Mouse (Mus musculus): Measurements from ENCODE around the gene Fam107b.
A peak's percentile ranks its signal among the peaks of the same experiment; 100 is the strongest.

The Fam107b gene

DNA sequence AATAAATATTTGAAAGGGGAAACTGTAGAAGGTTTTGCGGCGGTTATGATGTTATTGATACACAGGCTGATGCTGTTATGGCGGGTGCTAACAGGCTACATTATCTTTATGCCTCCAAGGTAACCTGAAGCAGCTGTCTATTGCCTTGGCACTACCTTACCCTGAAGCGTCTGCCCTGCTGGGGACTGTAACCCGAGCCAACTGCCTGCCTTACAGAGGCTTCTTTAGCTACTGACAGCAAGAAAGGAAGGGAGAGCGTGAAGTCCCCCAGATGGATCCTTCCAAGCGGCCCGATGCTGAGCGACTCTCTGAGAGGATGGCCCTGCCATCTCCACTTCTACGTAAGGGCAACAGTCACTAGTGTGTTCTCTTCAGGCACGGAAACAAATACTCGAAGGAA lies at the start of gene Fam107b:
Gene Fam107b (plus strand): TSS at position 303 of the 400 bp plus-strand sequence.
- DNase-seq (ENCODE audit: low spot score in 2 of 2), result no peak

- no peak for DNase-seq (ENCODE audit: low spot score in 2 of 2)
These were observed 47.7 kb upstream of the Fam107b start for GRCm38 (mm10) chr2:3522558-3522957.

DNA sequence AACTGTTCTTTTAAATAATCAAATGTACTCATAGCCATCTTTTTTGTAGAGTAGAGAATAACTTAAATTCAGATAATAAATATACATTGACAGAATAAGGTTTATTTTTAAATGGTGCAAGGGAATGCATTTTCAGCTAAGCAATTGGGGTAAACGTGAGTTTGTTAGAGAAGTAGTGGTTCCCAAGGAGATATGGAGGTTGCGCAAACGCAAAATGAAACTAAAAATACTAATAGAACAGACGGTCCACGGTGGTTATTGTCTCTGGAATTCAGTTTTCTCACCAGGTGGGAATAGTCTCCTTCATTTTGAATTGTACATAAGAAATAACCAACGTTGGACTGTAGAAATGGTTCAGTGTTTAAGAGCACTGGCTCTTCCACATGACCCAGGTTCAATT lies 44.0 kb upstream of the Fam107b start:
- no peak for DNase-seq (ENCODE audit: low spot score in 2 of 2)

DNA sequence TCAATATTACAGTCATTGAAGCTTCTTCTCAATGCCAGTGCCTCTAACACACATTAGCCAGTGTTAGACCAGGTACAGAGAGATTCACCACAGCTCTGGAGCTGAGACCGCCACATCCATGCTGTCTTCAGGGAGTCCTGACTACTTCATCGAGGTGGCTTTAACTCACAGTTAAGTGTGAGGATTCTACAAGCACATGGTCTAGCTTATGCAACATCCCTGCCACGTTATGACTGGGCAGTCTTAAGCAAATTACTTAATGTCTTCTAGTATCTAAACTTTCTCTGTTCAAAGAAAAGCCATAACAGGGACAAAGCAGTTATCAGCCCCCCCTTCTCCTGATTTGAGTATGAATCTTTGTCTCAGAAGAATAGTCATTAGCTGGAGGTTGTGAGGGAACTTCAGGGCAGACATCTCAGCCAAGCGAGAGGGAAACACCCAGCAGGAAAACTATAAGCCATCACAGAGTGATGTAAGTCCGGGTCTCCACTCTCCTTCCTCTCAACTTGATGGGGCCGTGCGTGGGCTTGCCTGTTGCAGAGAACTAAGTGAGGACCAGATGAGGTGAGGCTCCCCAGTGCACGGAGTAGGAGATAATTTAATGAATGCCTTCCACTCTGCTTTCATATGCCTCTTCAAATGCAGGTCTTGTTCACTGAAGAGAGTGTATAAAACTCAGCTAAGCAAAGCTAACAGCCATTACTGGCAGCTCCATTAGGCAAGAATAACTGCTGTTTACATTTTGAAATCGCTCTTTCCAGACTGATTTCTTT lies 28.8 kb upstream of the Fam107b start:
- no peak for DNase-seq (ENCODE audit: low spot score in 2 of 2)

GRCm38 (mm10) chr2:3546055-3546454 lies 24.2 kb upstream of the Fam107b start:
- DNase-seq (ENCODE audit: low spot score in 2 of 2), result no peak

GRCm38 (mm10) chr2:3546588-3546987 lies 23.7 kb upstream of the Fam107b start:
- peak in 1 of 2 experiments; percentile 40 for DNase-seq (ENCODE audit: low spot score in 2 of 2)

DNA sequence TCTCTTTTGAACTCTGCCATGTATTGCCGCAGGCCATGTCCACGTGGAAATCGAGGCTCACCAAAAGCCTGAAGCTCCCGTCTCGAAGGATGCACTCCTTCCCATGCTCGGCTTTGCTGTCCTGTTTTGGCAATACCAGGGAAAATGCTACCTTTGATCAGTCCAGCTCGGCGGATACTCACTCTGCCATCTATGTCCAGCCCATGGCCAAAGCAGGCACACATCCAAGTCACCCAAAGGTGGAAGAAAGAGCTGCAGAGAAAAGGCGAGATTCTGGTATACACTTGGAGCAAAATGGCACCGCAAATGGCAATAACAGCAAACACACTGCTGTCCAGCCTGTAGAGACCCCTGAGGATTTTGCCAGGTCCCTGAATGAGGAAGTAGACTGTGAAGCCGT lies 318 bp downstream of the Fam107b start:
- no peak for DNase-seq (ENCODE audit: low spot score in 2 of 2)

DNA sequence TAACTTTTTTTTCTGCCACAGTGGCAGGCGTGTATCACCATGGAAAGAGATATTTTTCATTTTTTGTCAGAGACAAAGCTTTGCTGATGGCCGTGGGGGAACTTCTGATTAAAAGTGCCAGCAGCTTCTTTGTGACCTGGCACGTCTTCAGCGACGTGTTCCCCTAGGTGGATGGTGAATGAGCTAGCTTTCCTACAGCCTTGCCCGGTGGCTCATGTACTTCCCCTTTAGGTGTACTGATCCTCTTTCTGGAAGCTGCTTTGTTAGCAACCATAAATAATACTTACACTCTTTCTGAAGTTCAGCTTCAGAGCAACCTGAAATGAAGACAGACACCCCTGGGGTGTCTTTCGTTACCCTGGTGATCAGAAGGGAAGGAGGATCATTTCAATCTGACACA lies 3.6 kb downstream of the Fam107b start:
- DNase-seq (ENCODE audit: low spot score in 2 of 2), result no peak

DNA sequence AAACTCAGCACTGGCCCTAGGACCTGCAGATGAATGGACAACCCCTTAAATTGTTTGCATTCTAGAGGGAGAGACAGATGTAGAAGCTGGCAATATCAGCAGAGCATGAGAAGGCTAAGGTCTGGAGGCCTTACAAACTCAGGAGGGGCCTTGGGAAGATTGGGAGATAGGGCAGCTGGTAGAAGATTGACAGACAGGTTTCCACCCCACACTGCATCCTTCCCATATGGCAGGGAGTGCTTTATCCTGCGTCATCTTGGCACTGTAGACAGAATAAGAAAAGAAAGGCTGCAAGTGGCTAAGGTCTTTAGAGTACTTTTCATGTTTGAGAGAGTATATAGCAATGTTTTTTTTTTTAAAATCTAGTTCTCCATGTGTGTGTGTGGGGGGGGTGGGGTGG lies 4.9 kb downstream of the Fam107b start:
- DNase-seq (ENCODE audit: low spot score in 2 of 2), result no peak

GRCm38 (mm10) chr2:3576346-3576745 lies 6.1 kb downstream of the Fam107b start:
- DNase-seq (ENCODE audit: low spot score in 2 of 2), result no peak

DNA sequence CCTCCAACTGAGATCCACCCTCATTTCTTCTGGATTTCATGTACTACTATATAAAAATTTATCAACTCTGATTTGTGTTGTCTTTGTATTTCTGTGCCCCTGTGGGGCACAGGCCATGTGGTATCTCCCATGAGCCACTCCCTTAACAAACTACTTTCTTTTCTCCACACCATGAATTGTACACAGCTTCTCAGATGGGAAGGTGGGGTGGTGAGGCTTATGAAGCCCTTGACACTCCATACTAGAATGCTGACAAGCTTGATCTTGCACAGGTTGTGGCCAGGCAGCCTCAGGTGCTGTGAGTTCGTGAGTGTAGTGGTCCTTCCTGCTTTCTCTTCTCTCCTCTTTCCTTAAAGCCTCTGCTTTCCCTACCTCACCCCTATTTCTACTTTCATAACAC lies 6.9 kb downstream of the Fam107b start:
- DNase-seq (ENCODE audit: low spot score in 2 of 2), result no peak

GRCm38 (mm10) chr2:3578180-3578902 lies 8.1 kb downstream of the Fam107b start:
- no peak for DNase-seq (ENCODE audit: low spot score in 2 of 2)

DNA sequence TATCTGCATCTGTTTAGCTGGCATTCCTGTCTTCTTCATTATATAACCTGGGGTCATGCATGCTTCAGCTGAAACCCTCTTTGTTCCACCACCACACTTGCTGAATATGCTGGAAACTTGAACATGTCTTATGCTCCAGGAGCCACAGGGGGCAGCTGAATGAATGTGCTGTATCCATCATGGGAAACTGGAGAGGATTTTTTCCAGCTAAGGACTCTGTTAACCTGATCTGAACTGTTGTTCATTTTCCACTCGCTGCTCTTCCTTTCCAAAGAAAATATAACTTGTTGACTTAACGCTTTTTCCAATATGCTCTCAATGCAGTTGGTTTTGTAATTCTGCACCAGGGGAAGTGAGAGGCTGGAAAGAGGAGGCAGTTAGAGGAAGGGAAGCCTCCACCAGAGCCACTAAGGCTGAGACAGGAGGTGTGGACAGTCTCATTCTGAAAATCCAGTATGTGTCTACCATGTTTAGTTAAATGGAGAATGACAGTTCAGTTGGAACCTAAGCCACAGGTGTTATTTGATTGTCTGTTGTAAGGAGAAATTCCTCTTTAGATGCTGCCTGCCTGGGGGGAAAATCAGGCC lies 9.1 kb downstream of the Fam107b start:
- DNase-seq (ENCODE audit: low spot score in 2 of 2), result no peak

DNA sequence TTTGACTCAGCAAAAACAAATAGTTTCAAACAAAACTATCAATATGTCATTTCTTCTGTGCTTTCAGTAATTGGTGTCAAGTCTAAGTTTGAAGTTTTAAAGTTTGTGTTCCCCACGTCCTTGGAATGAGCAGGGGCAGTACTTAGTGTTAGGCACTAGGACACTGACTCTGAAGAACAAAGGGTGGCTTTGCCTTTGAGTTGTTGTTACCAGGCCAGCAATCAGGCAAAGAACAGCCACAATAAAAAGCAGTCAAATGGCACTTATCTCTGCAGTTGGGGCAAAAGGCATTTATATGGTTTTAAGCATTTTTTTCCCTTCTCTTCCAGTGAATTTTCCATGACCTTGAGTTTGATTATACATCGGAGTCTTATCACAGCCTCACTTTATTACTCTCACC lies 12.5 kb downstream of the Fam107b start:
- no peak for DNase-seq (ENCODE audit: low spot score in 2 of 2)

DNA sequence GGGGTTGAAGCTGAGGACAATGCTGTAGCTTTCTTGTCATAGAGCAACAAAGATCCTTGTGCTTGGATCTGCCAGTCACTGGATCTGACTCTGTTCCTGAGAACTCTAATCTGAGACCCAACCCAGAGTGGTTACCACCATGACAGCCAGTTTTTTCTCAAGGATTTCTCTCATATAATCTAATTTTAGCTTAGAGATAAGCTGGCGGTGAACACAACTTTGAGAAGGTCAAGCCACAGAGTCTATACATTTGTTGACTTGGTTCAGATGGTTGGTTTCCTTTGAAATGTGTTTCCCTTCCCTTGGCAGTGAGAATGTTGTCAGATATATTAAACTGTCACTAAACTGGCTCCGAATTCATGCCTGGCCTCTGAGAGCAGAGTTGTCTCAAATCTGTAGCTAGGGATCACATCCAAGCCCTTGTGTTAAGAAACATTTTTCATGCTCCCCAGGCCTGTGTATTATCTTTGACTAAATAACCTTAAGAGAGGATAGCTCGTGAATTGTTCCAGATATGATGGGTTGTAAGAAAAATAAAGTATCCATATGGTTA lies 15.0 kb downstream of the Fam107b start:
- DNase-seq (ENCODE audit: low spot score in 2 of 2), result no peak

- DNase-seq (ENCODE audit: low spot score in 2 of 2), result no peak
These were observed 20.0 kb downstream of the Fam107b start for GRCm38 (mm10) chr2:3590086-3590915.

- no peak for DNase-seq (ENCODE audit: low spot score in 2 of 2)
These were observed 20.6 kb downstream of the Fam107b start for GRCm38 (mm10) chr2:3590916-3591197.

DNA sequence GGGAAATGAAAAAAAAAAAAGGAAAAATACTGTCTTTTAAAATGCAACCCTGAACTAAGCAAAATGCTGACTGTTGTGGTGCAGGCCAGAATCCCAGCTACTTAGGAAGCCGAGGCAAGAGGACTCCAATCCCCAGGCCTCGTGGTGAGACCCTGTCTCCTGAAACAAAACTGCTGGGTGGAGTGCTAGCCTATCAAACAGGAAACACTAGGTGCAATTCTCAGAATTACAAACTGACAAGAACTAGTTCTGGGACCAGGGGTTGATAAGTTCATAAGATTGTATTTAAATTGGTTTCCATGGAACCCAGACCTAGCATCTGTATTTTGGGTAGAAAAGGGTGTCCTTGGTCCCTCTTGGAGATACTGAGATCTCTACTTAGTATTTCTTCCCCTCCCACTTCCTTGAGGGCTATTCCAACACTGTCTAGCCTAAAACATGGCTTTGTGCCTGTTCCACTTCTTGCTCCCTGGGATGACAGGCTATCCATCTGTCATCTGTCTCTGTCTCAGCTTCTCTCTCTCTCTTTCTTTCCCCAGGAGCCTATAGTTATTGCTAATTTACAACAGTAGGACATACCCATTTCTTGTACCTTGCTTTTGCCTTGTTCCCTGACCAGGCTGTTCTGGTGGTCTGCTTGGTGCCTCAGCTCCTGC lies 24.5 kb downstream of the Fam107b start:
- DNase-seq (ENCODE audit: low spot score in 2 of 2), result no peak

GRCm38 (mm10) chr2:3600421-3600820 lies 30.1 kb downstream of the Fam107b start:
- no peak for DNase-seq (ENCODE audit: low spot score in 2 of 2)

DNA sequence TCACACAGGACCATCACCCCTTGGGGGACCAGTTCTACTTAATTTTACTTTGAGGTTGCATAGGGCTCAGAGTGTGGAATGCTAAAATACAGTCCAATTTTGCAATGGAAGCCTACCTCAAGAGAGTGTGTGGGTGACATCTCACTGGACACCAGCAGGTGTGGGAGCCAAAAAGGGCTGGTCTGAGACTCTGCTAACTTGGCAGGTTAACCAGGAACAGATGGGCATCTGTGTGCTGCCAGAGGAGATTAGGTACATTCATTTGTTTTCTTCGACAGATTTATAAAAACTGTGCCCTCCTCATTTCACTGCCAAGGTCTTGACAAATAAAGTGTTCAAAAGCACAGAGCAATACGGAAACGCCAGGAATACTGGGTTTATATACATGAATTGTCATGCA lies 32.3 kb downstream of the Fam107b start:
- DNase-seq (ENCODE audit: low spot score in 2 of 2), result no peak

- no peak for DNase-seq (ENCODE audit: low spot score in 2 of 2)
These were observed 32.9 kb downstream of the Fam107b start for GRCm38 (mm10) chr2:3603181-3603580.

Measured in frontal cortex, postnatal 10 days (tissue).